Comparison of ENCODE assay signal across 8 mouse cellular contexts in the genomic region with DNA sequence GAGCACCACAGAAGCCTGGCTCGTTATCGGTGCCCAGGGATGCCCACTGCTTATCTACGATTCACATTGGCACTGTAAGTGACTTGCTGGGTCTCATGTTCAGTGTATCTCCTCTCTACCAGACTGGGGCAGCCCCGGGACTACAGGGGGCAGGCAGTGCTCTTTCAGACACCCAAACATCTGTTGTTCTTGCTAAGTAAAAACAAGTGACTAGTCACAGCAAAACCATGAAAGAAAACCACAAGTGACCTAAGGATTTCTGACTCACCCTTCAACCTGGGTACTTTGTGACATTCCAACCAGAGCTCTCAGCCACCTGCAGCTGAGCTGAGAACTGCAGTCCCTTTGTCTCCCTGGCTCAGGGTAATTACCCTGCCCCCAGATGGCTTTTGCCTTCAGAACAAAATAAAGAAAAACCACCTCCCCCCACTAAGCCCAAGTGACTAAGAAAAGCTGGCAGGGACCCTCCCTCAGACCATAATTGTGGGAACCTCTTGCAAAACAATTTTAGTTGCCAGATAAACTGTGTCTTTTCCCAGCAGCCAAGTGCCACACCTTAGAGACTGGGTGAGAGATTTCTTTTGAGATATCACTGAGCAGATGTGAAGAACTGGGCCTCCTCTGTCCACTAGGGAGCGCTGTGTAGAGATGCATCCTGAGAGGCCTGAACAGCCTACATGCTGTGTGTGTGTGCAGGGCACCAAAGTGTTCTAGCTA. TPM values are rescaled to one million over a fixed set of nuclear protein-coding genes. Genes with fewer than 3 reads are reported as not detected.
DNase-seq lines count a peak whose midpoint lies in the region; ATAC-seq and TF ChIP-seq lines count a peak whose summit lies in the region.

No protein-coding gene starts in this region.

- H3K27me3 ChIP-seq in cerebellum, adult 2 months (ENCODE audit: control insufficient read depth, insufficient read depth, low read length) = no peaks in the 10 kb centered on the region
- H3K27me3 ChIP-seq in midbrain, embryonic 11.5 days (ENCODE audit: control insufficient read depth, insufficient read depth, low read length) = no peaks in the 10 kb centered on the region
- no peaks in the 10 kb centered on the region for H3K27me3 ChIP-seq in midbrain, embryonic 13.5 days

- peak; percentile 19; the same call in 1 of the 2 replicates for TF ChIP-seq CTCF in cerebellum, adult 2 months (IDR thresholded peaks at IDR 0.05; ENCODE audit: borderline replicate concordance, insufficient read depth, low read depth, low read length)
- peak; percentile 31; the same call in 1 of the 2 replicates for TF ChIP-seq CTCF in cortical plate, adult 2 months (IDR thresholded peaks at IDR 0.05; ENCODE audit: extremely low read depth, insufficient read depth, low read length)

- H3K4me1 ChIP-seq in cerebellum, adult 2 months (ENCODE audit: control insufficient read depth, insufficient read depth, low read length) = peaks cover 2% of the 10 kb centered on the region; the same call in 1 of the 2 replicates
- peaks cover 5% of the 10 kb centered on the region for H3K4me1 ChIP-seq in midbrain, embryonic 11.5 days (ENCODE audit: control insufficient read depth, insufficient read depth, low read length)
- H3K4me1 ChIP-seq in midbrain, embryonic 13.5 days (replicated peaks) = 0 out of 2 replicates have a peak, but pooled peaks cover 6% of the 10 kb centered on the region
- H3K4me1 ChIP-seq in cortical plate, adult 2 months (ENCODE audit: control insufficient read depth, insufficient read depth, low read length) = no peaks in the 10 kb centered on the region

- DNase-seq in cerebellum, adult 2 months = no peak
- DNase-seq in cerebellum, adult 11-12 months = no peak
- DNase-seq in midbrain, embryonic 11.5 days (ENCODE audit: low spot score, missing footprints) = peak; percentile 85
- peak; percentile 90 for DNase-seq in induced T-regulatory cell, adult 2 months (ENCODE audit: low read depth)
- DNase-seq in lung, postnatal 4 days = peak; percentile 49 to 57
- peak; percentile 23 to 48 for DNase-seq in thymus, adult 18-20 months

- H3K4me3 ChIP-seq in cerebellum, adult 2 months (replicated peaks; ENCODE audit: insufficient read depth, low read depth, low read length) = no peak overlapping the region
- no peak overlapping the region for H3K4me3 ChIP-seq in midbrain, embryonic 11.5 days (ENCODE audit: low read depth, low read length)
- no peak overlapping the region for H3K4me3 ChIP-seq in midbrain, embryonic 13.5 days (replicated peaks)
- H3K4me3 ChIP-seq in cortical plate, adult 2 months (ENCODE audit: insufficient read depth, low read length) = no peak overlapping the region

- no peak for ATAC-seq in midbrain, embryonic 11.5 days (ENCODE audit: low FRiP score)
- ATAC-seq in midbrain, embryonic 13.5 days = no peak

- no peaks in the 10 kb centered on the region for H3K9me3 ChIP-seq in midbrain, embryonic 11.5 days (ENCODE audit: control insufficient read depth, low read length)
- H3K9me3 ChIP-seq in midbrain, embryonic 13.5 days = no peaks in the 10 kb centered on the region

- no peak overlapping the region for H3K9ac ChIP-seq in midbrain, embryonic 11.5 days (ENCODE audit: low read length)
- no peak overlapping the region for H3K9ac ChIP-seq in midbrain, embryonic 13.5 days (replicated peaks)

- TF ChIP-seq POLR2A in cerebellum, adult 2 months (IDR thresholded peaks at IDR 0.05; ENCODE audit: borderline replicate concordance, insufficient read depth, low read length) = no peak
- no peak for TF ChIP-seq POLR2A in cortical plate, adult 2 months (IDR thresholded peaks at IDR 0.05; ENCODE audit: extremely low read depth, insufficient read depth, low read length)

- no peak overlapping the region for H3K27ac ChIP-seq in cerebellum, adult 2 months (ENCODE audit: insufficient read depth, low read length)
- no peak overlapping the region for H3K27ac ChIP-seq in midbrain, embryonic 11.5 days (ENCODE audit: low read depth, low read length)
- H3K27ac ChIP-seq in midbrain, embryonic 13.5 days = no peak overlapping the region
- H3K27ac ChIP-seq in cortical plate, adult 2 months (ENCODE audit: insufficient read depth, low read length) = no peak overlapping the region

- WGBS in cerebellum, adult 2 months = 44% methylated on average over 5 of the region's 5 CpGs
- 50% methylated on average over 5 of the region's 5 CpGs for WGBS in midbrain, embryonic 11.5 days
- 45% methylated on average over 5 of the region's 5 CpGs for WGBS in midbrain, embryonic 13.5 days

- no peak overlapping the region for H3K4me2 ChIP-seq in midbrain, embryonic 11.5 days
- no peak overlapping the region for H3K4me2 ChIP-seq in midbrain, embryonic 13.5 days (replicated peaks)

- H3K36me3 ChIP-seq in midbrain, embryonic 11.5 days (ENCODE audit: control insufficient read depth, insufficient read depth, low read length) = no peaks in the 10 kb centered on the region
- H3K36me3 ChIP-seq in midbrain, embryonic 13.5 days = no peaks in the 10 kb centered on the region

RNA-seq across cellular contexts. Expression of gene Spdye4c, which starts 46.4 kb away (rescaled TPM):
- polyA plus RNA-seq in cerebellum, adult 2 months (2012; rRNA removed) = not detected in 2 replicates
- polyA plus RNA-seq in midbrain, embryonic 11.5 days (2014; fragmentation: Nextera tagmentation; extraction: Ambion mirVana) = not detected in 2 replicates
- not detected in 2 replicates for polyA plus RNA-seq in midbrain, embryonic 13.5 days (2015; fragmentation: Nextera tagmentation; extraction: Ambion mirVana)
- not detected in 2 replicates for polyA plus RNA-seq in cortical plate, adult 2 months (2012; rRNA removed)

Comparison
In these comparisons a context has a peak if more than half of its experiments do, and no peak if none do; other contexts are left out.
1. DNase-seq: peak in midbrain, embryonic 11.5 days (single experiment), induced T-regulatory cell, adult 2 months (single experiment), lung, postnatal 4 days (2 of 2) and thymus, adult 18-20 months (2 of 2); none in cerebellum, adult 2 months (0 of 2) and cerebellum, adult 11-12 months (single experiment).